Mouse (Mus musculus) neural tube, embryonic 12.5 days (tissue): Measurements from ENCODE around the gene Vmn1r46. TPM values are rescaled to one million over a fixed set of nuclear protein-coding genes. Genes with fewer than 3 reads are reported as not detected.
"Not testable (repeated sequence)": the region's sequence is repeated elsewhere in the genome, so short reads cannot be mapped to it uniquely, and the experiment has no call there.

Experiments used
- ATAC-seq: fragments of 200-750 bp; cut with Nextera tagmentation; 2 replicates; pipeline ENCODE4 v1.8.0; 2017; ENCODE audit warnings: low read depth, mild to moderate bottlenecking, moderate TSS enrichment, moderate library complexity; ENCODE audit not compliant: low FRiP score
- H3K27ac ChIP-seq: fragments of 300-500 bp; sonication (generic); 2 replicates; pipeline ENCODE4 v1.5.1; 2016
- H3K27me3 ChIP-seq: fragments of 300-500 bp; sonication (generic); replicated peaks from 2 replicates; pipeline ENCODE4 v1.6.1; 2016; ENCODE audit warnings: mild to moderate bottlenecking
- H3K36me3 ChIP-seq: fragments of 300-500 bp; sonication (generic); 2 replicates; pipeline ENCODE4 v1.6.1; 2016; ENCODE audit warnings: mild to moderate bottlenecking
- H3K4me1 ChIP-seq: fragments of 300-500 bp; sonication (generic); 2 replicates; pipeline ENCODE4 v1.6.1; 2016
- H3K4me2 ChIP-seq: fragments of 300-500 bp; sonication (generic); replicated peaks from 2 replicates; pipeline ENCODE4 v1.6.1; 2016; ENCODE audit warnings: mild to moderate bottlenecking
- H3K4me3 ChIP-seq: fragments of 300-500 bp; sonication (generic); 2 replicates; pipeline ENCODE4 v1.5.1; 2016
- H3K9ac ChIP-seq: fragments of 300-500 bp; sonication (generic); 2 replicates; pipeline ENCODE4 v1.6.1; 2016; ENCODE audit warnings: mild to moderate bottlenecking
- H3K9me3 ChIP-seq: fragments of 300-500 bp; sonication (generic); 2 replicates; pipeline ENCODE4 v1.6.1; 2016; ENCODE audit warnings: mild to moderate bottlenecking
- WGBS: fragments of 180-500 bp; shearing (Covaris S2); methylation state at CpG from one replicate; pipeline ENCODE4 v1.1.7; 2016; 5-methylcytosine and 5-hydroxymethylcytosine counted together
- polyA plus RNA-seq: library from polyadenylated mRNA; unstranded; fragments of >200 nt; fragmentation: Nextera tagmentation; extraction: Ambion mirVana; gene quantifications from 2 replicates; pipeline ENCODE4 v1.2.1, GENCODE M21; 2016

Vmn1r46 gene
- polyA plus RNA-seq, result not detected in 2 replicates

- Histone ChIP-seq H3K4me1 (no peaks in the 10 kb centered on the region), H3K9me3 (peaks cover 12% of the 10 kb centered on the region), H3K36me3 (no peaks in the 10 kb centered on the region), H3K27ac (no peak within 1 kb of the TSS), H3K4me2 (no peak within 1 kb of the TSS), H3K9ac (no peak within 1 kb of the TSS), H3K4me3 (no peak within 1 kb of the TSS), H3K27me3 (no peaks in the 10 kb centered on the region)
- no peak for ATAC-seq
- 59% methylated on average over 2 of the region's 2 CpGs for WGBS
These were observed at the start of gene Vmn1r46 for GRCm38 (mm10) chr6:89969013-89969412. Vmn1r46 (plus strand) TSS chr6:89969313.

GRCm38 (mm10) chr6:89940498-89940897 is 28.6 kb upstream of the Vmn1r46 start, which contains the start of gene Vmn1r45:
Vmn1r45 (minus strand) TSS chr6:89940598.
- H3K27ac ChIP-seq, H3K9me3 ChIP-seq, H3K4me1 ChIP-seq, ATAC-seq, H3K4me2 ChIP-seq, H3K4me3 ChIP-seq, H3K27me3 ChIP-seq, H3K36me3 ChIP-seq, H3K9ac ChIP-seq: not testable (repeated sequence)
- 95% methylated on average over 2 of the region's 2 CpGs for WGBS

- no peak overlapping the region for H3K9ac ChIP-seq
- no peak overlapping the region for H3K27ac ChIP-seq
- no peak for ATAC-seq
- WGBS, result 83% methylated on average over 2 of the region's 2 CpGs
- no peak overlapping the region for H3K4me3 ChIP-seq
- H3K4me2 ChIP-seq, result no peak overlapping the region
- H3K36me3 ChIP-seq, result no peaks in the 10 kb centered on the region
- H3K27me3 ChIP-seq, result no peaks in the 10 kb centered on the region
- H3K4me1 ChIP-seq, result no peaks in the 10 kb centered on the region
- H3K9me3 ChIP-seq, result no peaks in the 10 kb centered on the region
These were observed 28.2 kb upstream of the Vmn1r46 start for GRCm38 (mm10) chr6:89940926-89941325.

- H3K27me3 ChIP-seq, result no peaks in the 10 kb centered on the region
- ATAC-seq, result no peak
- H3K27ac ChIP-seq, result no peak overlapping the region
- H3K9ac ChIP-seq, result no peak overlapping the region
- H3K9me3 ChIP-seq, result peaks cover 12% of the 10 kb centered on the region; the same call in 1 of the 2 replicates
- H3K4me3 ChIP-seq, result no peak overlapping the region
- no peaks in the 10 kb centered on the region for H3K36me3 ChIP-seq
- WGBS, result 71% methylated on average over 2 of the region's 2 CpGs
- no peak overlapping the region for H3K4me2 ChIP-seq
- H3K4me1 ChIP-seq, result no peaks in the 10 kb centered on the region
These were observed 15.6 kb upstream of the Vmn1r46 start for GRCm38 (mm10) chr6:89953556-89953955.

GRCm38 (mm10) chr6:89966341-89966740 is 2.8 kb upstream of the Vmn1r46 start:
- Histone ChIP-seq H3K4me3 (no peak overlapping the region), H3K4me2 (no peak overlapping the region), H3K4me1 (no peaks in the 10 kb centered on the region), H3K9ac (no peak overlapping the region), H3K27me3 (no peaks in the 10 kb centered on the region), H3K27ac (no peak overlapping the region), H3K36me3 (no peaks in the 10 kb centered on the region), H3K9me3 (peaks cover 7% of the 10 kb centered on the region; the same call in 1 of the 2 replicates)
- no peak for ATAC-seq

GRCm38 (mm10) chr6:89985989-89986388 is 16.9 kb downstream of the Vmn1r46 start:
- no peak for ATAC-seq
- H3K4me1 ChIP-seq, result no peaks in the 10 kb centered on the region
- H3K9me3 ChIP-seq, result peaks cover 30% of the 10 kb centered on the region
- no peak overlapping the region for H3K4me3 ChIP-seq
- no peaks in the 10 kb centered on the region for H3K27me3 ChIP-seq
- H3K4me2 ChIP-seq, result no peak overlapping the region
- no peak overlapping the region for H3K9ac ChIP-seq
- H3K27ac ChIP-seq, result no peak overlapping the region
- no peaks in the 10 kb centered on the region for H3K36me3 ChIP-seq
- WGBS, result 12% methylated on average over 1 of the region's 1 CpGs

GRCm38 (mm10) chr6:90015847-90016246 is 46.7 kb downstream of the Vmn1r46 start, which contains the start of gene Vmn1r47:
Vmn1r47 (plus strand) TSS chr6:90016147.
- not testable (repeated sequence) for H3K4me1 ChIP-seq, H3K9me3 ChIP-seq, H3K27me3 ChIP-seq, H3K4me3 ChIP-seq, H3K27ac ChIP-seq, H3K4me2 ChIP-seq, ATAC-seq, H3K9ac ChIP-seq, H3K36me3 ChIP-seq
- WGBS, result 90% methylated on average over 1 of the region's 1 CpGs

Other genes starting within 250 kb of the Vmn1r46 start
- gene Vmn1r41, start 228.5 kb upstream of the Vmn1r46 start, polyA plus RNA-seq, result not detected in 2 replicates
- not detected in 2 replicates for gene Vmn1r42, start 92.9 kb upstream of the Vmn1r46 start, polyA plus RNA-seq
- gene Vmn1r43, start 92.9 kb upstream of the Vmn1r46 start, polyA plus RNA-seq, result not detected in 2 replicates
- gene Vmn1r44, start 85.7 kb upstream of the Vmn1r46 start, polyA plus RNA-seq, result not detected in 2 replicates
- gene Vmn1r45, start 28.7 kb upstream of the Vmn1r46 start, polyA plus RNA-seq, result not detected in 2 replicates
- not detected in 2 replicates for gene Vmn1r47, start 46.8 kb downstream of the Vmn1r46 start, polyA plus RNA-seq
- not detected in 2 replicates for gene Vmn1r48, start 67.5 kb downstream of the Vmn1r46 start, polyA plus RNA-seq
- not detected in 2 replicates for gene Vmn1r49, start 109.2 kb downstream of the Vmn1r46 start, polyA plus RNA-seq
- gene Vmn1r50, start 132.1 kb downstream of the Vmn1r46 start, polyA plus RNA-seq, result not detected in 2 replicates
- not detected in 2 replicates for gene Vmn1r51, start 153.3 kb downstream of the Vmn1r46 start, polyA plus RNA-seq
- not detected in 2 replicates for gene Vmn1r52, start 205.5 kb downstream of the Vmn1r46 start, polyA plus RNA-seq
- not detected in 2 replicates for gene V1ra8, start 233.5 kb downstream of the Vmn1r46 start, polyA plus RNA-seq